Mouse (Mus musculus): ENCODE measurements around the gene Gga2. TPM values are rescaled to one million over a fixed set of nuclear protein-coding genes. Genes with fewer than 3 reads are reported as not detected.

Gene Gga2
- polyA plus RNA-seq, 1 experiment from 2014 or later = 50.5 TPM

- H3K27ac ChIP-seq (ENCODE audit: low read length) = no peak overlapping the region
- H3K4me1 ChIP-seq (ENCODE audit: control insufficient read depth, insufficient read depth, low read length) = peaks cover 32% of the 10 kb centered on the region
- H3K4me2 ChIP-seq (ENCODE audit: low read length) = peak overlapping the region; percentile 75
- no peaks in the 10 kb centered on the region for H3K9me3 ChIP-seq (replicated peaks; ENCODE audit: control insufficient read depth, low read length, poor library complexity, severe bottlenecking)
- no peaks in the 10 kb centered on the region for H3K27me3 ChIP-seq (ENCODE audit: control insufficient read depth, insufficient read depth, low read depth, low read length)
- no peak for ATAC-seq
- no peak overlapping the region for H3K9ac ChIP-seq (ENCODE audit: low read depth, low read length)
- WGBS = 62% methylated on average over 3 of the region's 3 CpGs
- H3K36me3 ChIP-seq (ENCODE audit: control insufficient read depth, insufficient read depth, low read length) = no peaks in the 10 kb centered on the region
- H3K4me3 ChIP-seq (ENCODE audit: low read depth, low read length) = no peak overlapping the region
Observed at GRCm38 (mm10) chr7:122018247-122018646, 2.8 kb downstream of the Gga2 start.

GRCm38 (mm10) chr7:122015734-122016133, 5.3 kb downstream of the Gga2 start:
- no peaks in the 10 kb centered on the region for H3K27me3 ChIP-seq (ENCODE audit: control insufficient read depth, insufficient read depth, low read depth, low read length)
- WGBS = 72% methylated on average over 10 of the region's 10 CpGs
- H3K4me3 ChIP-seq (ENCODE audit: low read depth, low read length) = no peak overlapping the region
- no peaks in the 10 kb centered on the region for H3K9me3 ChIP-seq (replicated peaks; ENCODE audit: control insufficient read depth, low read length, poor library complexity, severe bottlenecking)
- H3K4me1 ChIP-seq (ENCODE audit: control insufficient read depth, insufficient read depth, low read length) = peaks cover 32% of the 10 kb centered on the region
- H3K4me2 ChIP-seq (ENCODE audit: low read length) = peak overlapping the region; percentile 8; the same call in 1 of the 2 replicates
- H3K27ac ChIP-seq (ENCODE audit: low read length) = no peak overlapping the region
- H3K9ac ChIP-seq (ENCODE audit: low read depth, low read length) = no peak overlapping the region
- peaks cover 1% of the 10 kb centered on the region; the same call in 1 of the 2 replicates for H3K36me3 ChIP-seq (ENCODE audit: control insufficient read depth, insufficient read depth, low read length)
- no peak for ATAC-seq

GRCm38 (mm10) chr7:122015105-122015504, 5.9 kb downstream of the Gga2 start:
- Histone ChIP-seq H3K27me3 (ENCODE audit: control insufficient read depth, insufficient read depth, low read depth, low read length) (no peaks in the 10 kb centered on the region), H3K4me1 (ENCODE audit: control insufficient read depth, insufficient read depth, low read length) (peaks cover 32% of the 10 kb centered on the region), H3K4me2 (ENCODE audit: low read length) (peak overlapping the region; percentile 8; the same call in 1 of the 2 replicates), H3K27ac (ENCODE audit: low read length) (no peak overlapping the region), H3K9ac (ENCODE audit: low read depth, low read length) (no peak overlapping the region), H3K4me3 (ENCODE audit: low read depth, low read length) (no peak overlapping the region), H3K36me3 (ENCODE audit: control insufficient read depth, insufficient read depth, low read length) (peaks cover 7% of the 10 kb centered on the region; the same call in 1 of the 2 replicates), H3K9me3 (replicated peaks; ENCODE audit: control insufficient read depth, low read length, poor library complexity, severe bottlenecking) (no peaks in the 10 kb centered on the region)
- WGBS = 45% methylated on average over 8 of the region's 8 CpGs
- ATAC-seq = no peak

GRCm38 (mm10) chr7:122012949-122013348, 8.1 kb downstream of the Gga2 start:
- WGBS = 90% methylated on average over 10 of the region's 10 CpGs
- peaks cover 21% of the 10 kb centered on the region for H3K36me3 ChIP-seq (ENCODE audit: control insufficient read depth, insufficient read depth, low read length)
- no peaks in the 10 kb centered on the region for H3K27me3 ChIP-seq (ENCODE audit: control insufficient read depth, insufficient read depth, low read depth, low read length)
- no peak overlapping the region for H3K9ac ChIP-seq (ENCODE audit: low read depth, low read length)
- H3K4me3 ChIP-seq (ENCODE audit: low read depth, low read length) = no peak overlapping the region
- no peak overlapping the region for H3K27ac ChIP-seq (ENCODE audit: low read length)
- ATAC-seq = no peak
- no peak overlapping the region for H3K4me2 ChIP-seq (ENCODE audit: low read length)
- H3K9me3 ChIP-seq (replicated peaks; ENCODE audit: control insufficient read depth, low read length, poor library complexity, severe bottlenecking) = no peaks in the 10 kb centered on the region
- H3K4me1 ChIP-seq (ENCODE audit: control insufficient read depth, insufficient read depth, low read length) = peaks cover 13% of the 10 kb centered on the region

GRCm38 (mm10) chr7:122012370-122012769, 8.7 kb downstream of the Gga2 start:
- no peak overlapping the region for H3K4me2 ChIP-seq (ENCODE audit: low read length)
- no peak for ATAC-seq
- 98% methylated on average over 4 of the region's 4 CpGs for WGBS
- peaks cover 25% of the 10 kb centered on the region for H3K36me3 ChIP-seq (ENCODE audit: control insufficient read depth, insufficient read depth, low read length)
- H3K27me3 ChIP-seq (ENCODE audit: control insufficient read depth, insufficient read depth, low read depth, low read length) = no peaks in the 10 kb centered on the region
- H3K4me3 ChIP-seq (ENCODE audit: low read depth, low read length) = no peak overlapping the region
- H3K9ac ChIP-seq (ENCODE audit: low read depth, low read length) = no peak overlapping the region
- peaks cover 8% of the 10 kb centered on the region for H3K4me1 ChIP-seq (ENCODE audit: control insufficient read depth, insufficient read depth, low read length)
- H3K9me3 ChIP-seq (replicated peaks; ENCODE audit: control insufficient read depth, low read length, poor library complexity, severe bottlenecking) = no peaks in the 10 kb centered on the region
- H3K27ac ChIP-seq (ENCODE audit: low read length) = no peak overlapping the region

GRCm38 (mm10) chr7:122000396-122000795, 20.6 kb downstream of the Gga2 start:
- H3K36me3 ChIP-seq (ENCODE audit: control insufficient read depth, insufficient read depth, low read length) = peaks cover 56% of the 10 kb centered on the region
- H3K9ac ChIP-seq (ENCODE audit: low read depth, low read length) = no peak overlapping the region
- no peak overlapping the region for H3K4me2 ChIP-seq (ENCODE audit: low read length)
- no peaks in the 10 kb centered on the region for H3K27me3 ChIP-seq (ENCODE audit: control insufficient read depth, insufficient read depth, low read depth, low read length)
- no peak overlapping the region for H3K4me3 ChIP-seq (ENCODE audit: low read depth, low read length)
- no peaks in the 10 kb centered on the region for H3K9me3 ChIP-seq (replicated peaks; ENCODE audit: control insufficient read depth, low read length, poor library complexity, severe bottlenecking)
- H3K27ac ChIP-seq (ENCODE audit: low read length) = no peak overlapping the region
- no peaks in the 10 kb centered on the region for H3K4me1 ChIP-seq (ENCODE audit: control insufficient read depth, insufficient read depth, low read length)
- 69% methylated on average over 8 of the region's 8 CpGs for WGBS
- ATAC-seq = no peak

- no peak for ATAC-seq
- Histone ChIP-seq H3K4me2 (ENCODE audit: low read length) (no peak overlapping the region), H3K27me3 (ENCODE audit: control insufficient read depth, insufficient read depth, low read depth, low read length) (no peaks in the 10 kb centered on the region), H3K9ac (ENCODE audit: low read depth, low read length) (no peak overlapping the region), H3K9me3 (replicated peaks; ENCODE audit: control insufficient read depth, low read length, poor library complexity, severe bottlenecking) (no peaks in the 10 kb centered on the region), H3K4me3 (ENCODE audit: low read depth, low read length) (no peak overlapping the region), H3K4me1 (ENCODE audit: control insufficient read depth, insufficient read depth, low read length) (no peaks in the 10 kb centered on the region), H3K36me3 (ENCODE audit: control insufficient read depth, insufficient read depth, low read length) (peaks cover 59% of the 10 kb centered on the region), H3K27ac (ENCODE audit: low read length) (no peak overlapping the region)
- 89% methylated on average over 5 of the region's 5 CpGs for WGBS
Observed at GRCm38 (mm10) chr7:121995961-121996360, 25.1 kb downstream of the Gga2 start.

- Histone ChIP-seq H3K4me3 (ENCODE audit: low read depth, low read length) (peak within 1 kb of the TSS; percentile 80), H3K27ac (ENCODE audit: low read length) (no peak within 1 kb of the TSS), H3K4me1 (ENCODE audit: control insufficient read depth, insufficient read depth, low read length) (peaks cover 14% of the 10 kb centered on the region), H3K36me3 (ENCODE audit: control insufficient read depth, insufficient read depth, low read length) (0 out of 2 replicates have a peak, but pooled peaks cover 3% of the 10 kb centered on the region), H3K9me3 (replicated peaks; ENCODE audit: control insufficient read depth, low read length, poor library complexity, severe bottlenecking) (no peaks in the 10 kb centered on the region), H3K27me3 (ENCODE audit: control insufficient read depth, insufficient read depth, low read depth, low read length) (no peaks in the 10 kb centered on the region), H3K9ac (ENCODE audit: low read depth, low read length) (peak within 1 kb of the TSS; percentile 78), H3K4me2 (ENCODE audit: low read length) (peak within 1 kb of the TSS; percentile 72)
- WGBS = under 1% methylated on average over 55 of the region's 55 CpGs
- peak; percentile 90 for ATAC-seq
Observed at GRCm38 (mm10) chr7:121981307-121981871, 39.6 kb downstream of the Gga2 start, which contains the start of gene Cog7. Cog7 (minus strand) TSS chr7:121981711.

- peaks cover 17% of the 10 kb centered on the region for H3K36me3 ChIP-seq (ENCODE audit: control insufficient read depth, insufficient read depth, low read length)
- no peak for ATAC-seq
Observed at GRCm38 (mm10) chr7:121975031-121975430, 46.0 kb downstream of the Gga2 start.

More at GRCm38 (mm10) chr7:121975031-121975430, 46.0 kb downstream of the Gga2 start:
- Histone ChIP-seq H3K4me2 (ENCODE audit: low read length) (no peak overlapping the region), H3K4me3 (ENCODE audit: low read depth, low read length) (no peak overlapping the region), H3K27me3 (ENCODE audit: control insufficient read depth, insufficient read depth, low read depth, low read length) (no peaks in the 10 kb centered on the region), H3K9me3 (replicated peaks; ENCODE audit: control insufficient read depth, low read length, poor library complexity, severe bottlenecking) (no peaks in the 10 kb centered on the region), H3K4me1 (ENCODE audit: control insufficient read depth, insufficient read depth, low read length) (no peaks in the 10 kb centered on the region), H3K9ac (ENCODE audit: low read depth, low read length) (no peak overlapping the region), H3K27ac (ENCODE audit: low read length) (no peak overlapping the region)
- 51% methylated on average over 4 of the region's 4 CpGs for WGBS
